Mouse (Mus musculus): Measurements from ENCODE around the gene Gpa33. TPM values are rescaled to one million over a fixed set of nuclear protein-coding genes. Genes with fewer than 3 reads are reported as not detected.

The Gpa33 gene
- polyA plus RNA-seq, 1 experiment from 2014 or later, result 0.55 TPM

GRCm38 (mm10) chr1:166185357-166185756, 55.3 kb downstream of the Gpa33 start:
- Histone ChIP-seq H3K4me1 (ENCODE audit: control insufficient read depth, insufficient read depth, low read length) (no peaks in the 10 kb centered on the region; the same call in 1 of the 2 replicates), H3K27me3 (ENCODE audit: control insufficient read depth, insufficient read depth, low read length) (no peaks in the 10 kb centered on the region), H3K4me3 (ENCODE audit: low read length) (no peak overlapping the region), H3K4me2 (replicated peaks; ENCODE audit: low read depth, low read length) (no peak overlapping the region), H3K9me3 (ENCODE audit: control insufficient read depth, low read length) (no peaks in the 10 kb centered on the region), H3K36me3 (ENCODE audit: control insufficient read depth, insufficient read depth, low read length) (no peaks in the 10 kb centered on the region), H3K27ac (ENCODE audit: low read depth, low read length) (no peak overlapping the region), H3K9ac (ENCODE audit: low read depth, low read length) (no peak overlapping the region)
- 81% methylated on average over 5 of the region's 5 CpGs for WGBS
- ATAC-seq (ENCODE audit: low FRiP score, low TSS enrichment), result no peak

DNA sequence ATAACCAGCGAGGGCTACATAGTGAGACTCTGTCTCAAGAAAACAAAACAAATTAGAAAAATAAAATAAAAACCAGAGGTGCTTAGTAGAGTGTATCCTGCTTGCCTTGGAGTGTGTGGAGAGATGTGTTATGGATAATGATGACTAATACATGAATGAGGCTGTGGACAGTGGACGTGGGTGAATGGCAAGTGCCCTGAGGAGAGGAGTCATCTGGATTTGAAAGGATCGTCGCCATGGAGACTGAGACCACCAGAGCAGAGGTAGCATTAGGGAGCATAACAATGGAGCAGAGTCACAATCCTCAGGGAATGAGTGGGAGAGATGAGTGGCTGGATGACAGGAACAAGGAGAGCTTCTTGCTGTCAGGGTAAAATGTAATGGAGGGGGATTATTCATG, 59.8 kb downstream of the Gpa33 start:
- no peak overlapping the region for H3K4me2 ChIP-seq (replicated peaks; ENCODE audit: low read depth, low read length)
- H3K4me3 ChIP-seq (ENCODE audit: low read length), result no peak overlapping the region
- no peaks in the 10 kb centered on the region for H3K4me1 ChIP-seq (ENCODE audit: control insufficient read depth, insufficient read depth, low read length)
- 83% methylated on average over 4 of the region's 4 CpGs for WGBS
- no peaks in the 10 kb centered on the region for H3K36me3 ChIP-seq (ENCODE audit: control insufficient read depth, insufficient read depth, low read length)
- H3K9ac ChIP-seq (ENCODE audit: low read depth, low read length), result no peak overlapping the region
- ATAC-seq (ENCODE audit: low FRiP score, low TSS enrichment), result no peak
- H3K27ac ChIP-seq (ENCODE audit: low read depth, low read length), result no peak overlapping the region
- no peaks in the 10 kb centered on the region for H3K27me3 ChIP-seq (ENCODE audit: control insufficient read depth, insufficient read depth, low read length)
- H3K9me3 ChIP-seq (ENCODE audit: control insufficient read depth, low read length), result no peaks in the 10 kb centered on the region

GRCm38 (mm10) chr1:166204171-166204570, 74.1 kb downstream of the Gpa33 start:
- ATAC-seq (ENCODE audit: low FRiP score, low TSS enrichment), result no peak
- Histone ChIP-seq H3K4me2 (replicated peaks; ENCODE audit: low read depth, low read length) (no peak overlapping the region), H3K36me3 (ENCODE audit: control insufficient read depth, insufficient read depth, low read length) (no peaks in the 10 kb centered on the region), H3K9ac (ENCODE audit: low read depth, low read length) (no peak overlapping the region), H3K27ac (ENCODE audit: low read depth, low read length) (no peak overlapping the region), H3K27me3 (ENCODE audit: control insufficient read depth, insufficient read depth, low read length) (no peaks in the 10 kb centered on the region), H3K4me3 (ENCODE audit: low read length) (no peak overlapping the region), H3K9me3 (ENCODE audit: control insufficient read depth, low read length) (no peaks in the 10 kb centered on the region), H3K4me1 (ENCODE audit: control insufficient read depth, insufficient read depth, low read length) (no peaks in the 10 kb centered on the region)
- 36% methylated on average over 5 of the region's 5 CpGs for WGBS

DNA sequence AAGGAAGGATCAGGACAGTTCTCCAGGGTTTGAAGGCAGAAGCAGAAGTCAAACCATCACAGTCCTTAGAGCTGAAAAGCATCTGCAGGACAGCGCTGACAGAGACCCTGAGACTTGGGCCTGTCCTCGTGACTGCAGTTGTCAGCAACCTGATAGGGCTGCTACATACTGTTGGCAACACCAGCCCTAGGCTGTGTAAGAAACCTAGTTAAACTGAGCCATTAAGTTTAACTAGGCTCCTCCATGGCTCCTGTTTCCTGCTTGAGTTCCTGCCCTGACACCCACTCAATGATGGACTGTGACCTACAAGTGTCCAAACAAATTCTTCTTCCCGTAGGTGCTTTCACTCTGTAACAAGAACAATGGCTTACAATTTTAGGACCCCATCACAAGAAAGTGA, 75.1 kb downstream of the Gpa33 start:
- no peak overlapping the region for H3K27ac ChIP-seq (ENCODE audit: low read depth, low read length)
- no peak for ATAC-seq (ENCODE audit: low FRiP score, low TSS enrichment)
- WGBS, result 42% methylated on average over 3 of the region's 3 CpGs
- no peak overlapping the region for H3K4me2 ChIP-seq (replicated peaks; ENCODE audit: low read depth, low read length)
- H3K36me3 ChIP-seq (ENCODE audit: control insufficient read depth, insufficient read depth, low read length), result no peaks in the 10 kb centered on the region
- H3K4me3 ChIP-seq (ENCODE audit: low read length), result no peak overlapping the region
- H3K9ac ChIP-seq (ENCODE audit: low read depth, low read length), result no peak overlapping the region
- H3K4me1 ChIP-seq (ENCODE audit: control insufficient read depth, insufficient read depth, low read length), result no peaks in the 10 kb centered on the region
- no peaks in the 10 kb centered on the region for H3K27me3 ChIP-seq (ENCODE audit: control insufficient read depth, insufficient read depth, low read length)
- H3K9me3 ChIP-seq (ENCODE audit: control insufficient read depth, low read length), result no peaks in the 10 kb centered on the region

DNA sequence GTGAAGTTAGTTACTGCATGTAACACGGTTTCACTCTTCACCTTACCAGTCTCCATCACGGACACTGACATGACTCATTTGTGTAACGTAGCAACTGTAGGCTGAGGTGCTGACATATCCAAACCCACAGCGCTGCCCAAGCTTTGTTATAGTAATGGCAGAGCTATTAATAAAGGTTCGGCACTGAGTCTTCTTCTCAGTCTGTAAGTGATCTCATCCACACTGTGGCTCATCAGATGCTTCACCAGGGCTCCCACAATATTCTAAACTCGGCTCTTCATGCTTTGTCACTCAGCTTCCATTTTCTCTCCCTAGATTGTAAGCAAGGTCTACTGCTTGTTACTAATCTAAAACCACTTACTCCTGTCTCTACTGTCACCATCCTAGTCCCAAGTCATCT, 79.3 kb downstream of the Gpa33 start:
- no peaks in the 10 kb centered on the region for H3K36me3 ChIP-seq (ENCODE audit: control insufficient read depth, insufficient read depth, low read length)
- H3K4me2 ChIP-seq (replicated peaks; ENCODE audit: low read depth, low read length), result no peak overlapping the region
- H3K9me3 ChIP-seq (ENCODE audit: control insufficient read depth, low read length), result no peaks in the 10 kb centered on the region
- ATAC-seq (ENCODE audit: low FRiP score, low TSS enrichment), result no peak
- H3K4me3 ChIP-seq (ENCODE audit: low read length), result no peak overlapping the region
- H3K27me3 ChIP-seq (ENCODE audit: control insufficient read depth, insufficient read depth, low read length), result no peaks in the 10 kb centered on the region
- no peaks in the 10 kb centered on the region for H3K4me1 ChIP-seq (ENCODE audit: control insufficient read depth, insufficient read depth, low read length)
- no peak overlapping the region for H3K27ac ChIP-seq (ENCODE audit: low read depth, low read length)
- 90% methylated on average over 6 of the region's 6 CpGs for WGBS
- H3K9ac ChIP-seq (ENCODE audit: low read depth, low read length), result no peak overlapping the region

DNA sequence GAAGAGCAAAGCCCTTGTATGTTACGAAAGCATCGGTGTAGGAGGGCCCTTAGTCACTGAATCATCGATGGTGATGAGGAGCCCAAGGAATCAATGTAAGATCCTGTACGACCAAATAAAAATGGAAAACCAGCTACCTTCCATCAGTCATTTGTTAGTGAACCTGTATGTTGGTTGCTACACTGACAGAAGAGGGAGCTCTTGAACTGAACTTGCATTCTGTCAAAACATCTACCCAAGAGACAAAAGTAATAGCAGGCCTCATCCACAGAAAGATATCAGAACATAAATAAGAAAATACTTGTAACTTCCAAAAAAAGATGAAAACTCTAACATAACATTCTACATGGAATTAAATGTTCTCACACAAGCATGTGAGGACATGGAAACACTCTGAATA, 84.1 kb downstream of the Gpa33 start:
- no peaks in the 10 kb centered on the region for H3K4me1 ChIP-seq (ENCODE audit: control insufficient read depth, insufficient read depth, low read length)
- H3K4me3 ChIP-seq (ENCODE audit: low read length), result no peak overlapping the region
- no peaks in the 10 kb centered on the region for H3K9me3 ChIP-seq (ENCODE audit: control insufficient read depth, low read length)
- WGBS, result 80% methylated on average over 4 of the region's 4 CpGs
- ATAC-seq (ENCODE audit: low FRiP score, low TSS enrichment), result no peak
- H3K27me3 ChIP-seq (ENCODE audit: control insufficient read depth, insufficient read depth, low read length), result no peaks in the 10 kb centered on the region
- H3K27ac ChIP-seq (ENCODE audit: low read depth, low read length), result no peak overlapping the region
- H3K4me2 ChIP-seq (replicated peaks; ENCODE audit: low read depth, low read length), result no peak overlapping the region
- H3K36me3 ChIP-seq (ENCODE audit: control insufficient read depth, insufficient read depth, low read length), result no peaks in the 10 kb centered on the region
- H3K9ac ChIP-seq (ENCODE audit: low read depth, low read length), result no peak overlapping the region

Other genes starting within 250 kb of the Gpa33 start
- 25.4 and 32.6 TPM in 2 replicates for gene Pou2f1, start 127.6 kb upstream of the Gpa33 start, polyA plus RNA-seq (2014; fragmentation: Nextera tagmentation; extraction: Ambion mirVana)
- 0.20 and 0.39 TPM in 2 replicates for gene Dusp27, start 2.3 kb upstream of the Gpa33 start, polyA plus RNA-seq (2014; fragmentation: Nextera tagmentation; extraction: Ambion mirVana)
- gene Mael, start 108.5 kb downstream of the Gpa33 start, polyA plus RNA-seq (2014; fragmentation: Nextera tagmentation; extraction: Ambion mirVana), result not detected in 2 replicates
- gene Ildr2, start 123.9 kb downstream of the Gpa33 start, polyA plus RNA-seq (2014; fragmentation: Nextera tagmentation; extraction: Ambion mirVana), result 1.2 and 1.3 TPM in 2 replicates
- 60.7 and 62.9 TPM in 2 replicates for gene Tada1, start 248.9 kb downstream of the Gpa33 start, polyA plus RNA-seq (2014; fragmentation: Nextera tagmentation; extraction: Ambion mirVana)

All from kidney, embryonic 14.5 days (tissue).